Mouse (Mus musculus): ENCODE results near the gene Lss. TPM values are rescaled to one million over a fixed set of nuclear protein-coding genes. Genes with fewer than 3 reads are reported as not detected.

Lss gene
- polyA plus RNA-seq (2012; ENCODE audit: low replicate concordance) = 1.9 and 6.9 TPM in 2 replicates

DNA sequence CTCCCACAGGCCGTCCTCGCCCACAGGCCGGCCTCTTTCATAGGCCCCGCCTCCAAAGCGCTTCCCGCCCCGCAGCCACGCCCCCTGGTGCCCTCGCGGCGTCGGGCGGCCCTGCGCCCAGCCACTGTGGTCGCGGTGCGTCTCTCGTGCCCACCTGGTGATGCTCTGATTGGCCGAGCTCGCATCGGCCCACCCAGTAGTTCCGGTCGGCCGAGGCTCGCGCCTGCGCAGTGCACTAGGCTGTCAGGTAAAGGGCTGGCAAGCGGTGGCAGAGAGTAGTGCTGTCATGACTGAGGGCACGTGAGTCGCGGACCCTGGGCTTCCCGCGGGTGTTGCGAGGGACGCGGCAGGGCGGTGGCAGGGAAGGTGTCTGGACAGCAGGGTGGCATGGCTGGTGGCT, at the start of gene Lss:
TSS of gene Lss (plus strand) at position 214 of the 400 bp plus-strand sequence.

DNA sequence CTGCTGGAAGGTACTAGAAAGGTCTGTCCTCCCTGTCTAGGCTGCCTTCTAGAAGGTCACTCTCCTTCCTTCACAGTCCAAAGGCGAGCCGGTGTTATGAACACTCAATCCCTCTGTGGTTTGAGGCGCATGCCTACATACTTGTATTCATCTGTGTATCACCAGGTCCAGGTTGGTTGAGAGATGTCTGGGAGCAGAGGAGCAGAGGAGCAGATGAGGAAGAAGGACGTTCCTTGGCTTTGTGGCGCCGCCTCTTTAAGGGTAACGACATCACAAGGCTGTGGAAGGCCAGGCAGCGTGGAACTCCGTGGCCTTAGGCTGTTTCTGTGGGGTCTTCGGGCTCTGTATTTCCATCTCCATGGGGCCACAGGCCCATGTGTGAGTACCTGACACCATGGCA, 30.6 kb downstream of the Lss start, which contains the start of gene Spatc1l:
TSS of gene Spatc1l (plus strand) at position 301 of the 400 bp plus-strand sequence.

DNA sequence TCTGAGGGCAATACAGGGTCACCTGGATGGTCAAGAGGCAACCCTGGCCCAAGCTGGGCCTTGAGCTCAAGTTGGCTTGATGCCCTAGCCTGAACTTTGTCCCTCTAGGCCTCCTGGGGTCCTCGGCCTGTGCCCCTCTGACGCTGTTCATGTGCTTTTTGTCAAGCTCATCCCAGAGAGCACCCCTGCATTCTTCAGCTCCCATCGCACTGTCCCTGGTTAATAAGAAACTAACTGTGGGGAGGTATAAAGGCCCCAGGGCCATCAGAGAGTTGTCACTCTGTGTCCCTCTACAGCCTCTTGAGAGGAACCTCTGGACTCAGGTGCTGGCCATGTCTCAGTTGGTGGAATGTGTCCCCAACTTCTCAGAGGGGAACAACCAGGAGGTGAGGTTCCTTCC, 44.0 kb downstream of the Lss start, which contains the start of gene Ftcd:
TSS of gene Ftcd (plus strand) at position 275 of the 400 bp plus-strand sequence.

Other genes with a start within 250 kb of the Lss start
- gene Dip2a, start 186.3 kb upstream of the Lss start, polyA plus RNA-seq (2012; ENCODE audit: low replicate concordance) = 1.4 and 2.2 TPM in 2 replicates
- gene AC141477.1, start 91.1 kb upstream of the Lss start, polyA plus RNA-seq (2012; ENCODE audit: low replicate concordance) = not detected in 2 replicates
- 38.7 and 62.8 TPM in 2 replicates for gene Pcnt, start 88.8 kb upstream of the Lss start, polyA plus RNA-seq (2012; ENCODE audit: low replicate concordance)
- gene 2610028H24Rik, start 82.5 kb upstream of the Lss start, polyA plus RNA-seq (2012; ENCODE audit: low replicate concordance) = not detected in 2 replicates
- 11.8 and 18.4 TPM in 2 replicates for gene Mcm3ap, start 62.7 kb upstream of the Lss start, polyA plus RNA-seq (2012; ENCODE audit: low replicate concordance)
- gene Ybey, start 62.5 kb upstream of the Lss start, polyA plus RNA-seq (2012; ENCODE audit: low replicate concordance) = 0.90 and 1.7 TPM in 2 replicates
- not detected in 2 replicates for gene Spatc1l, start 30.7 kb downstream of the Lss start, polyA plus RNA-seq (2012; ENCODE audit: low replicate concordance)
- not detected in 2 replicates for gene Ftcd, start 44.1 kb downstream of the Lss start, polyA plus RNA-seq (2012; ENCODE audit: low replicate concordance)
- gene Col6a2, start 92.0 kb downstream of the Lss start, polyA plus RNA-seq (2012; ENCODE audit: low replicate concordance) = 0.21 and 1.1 TPM in 2 replicates
- 0.43 and 0.46 TPM in 2 replicates for gene Col6a1, start 194.6 kb downstream of the Lss start, polyA plus RNA-seq (2012; ENCODE audit: low replicate concordance)

Data from leukemia stem cell, adult 10-12 weeks (primary cell).